Mouse (Mus musculus) liver, embryonic 13.5 days (tissue): ENCODE results near the gene Slc35c2. TPM values are rescaled to one million over a fixed set of nuclear protein-coding genes. Genes with fewer than 3 reads are reported as not detected.

Experiments used
- ATAC-seq: fragments of 200-750 bp; cut with Nextera tagmentation; 2 replicates; pipeline ENCODE4 v1.8.0; 2017; ENCODE audit warnings: low read depth, mild to moderate bottlenecking, moderate number of reproducible peaks, moderate library complexity
- DNase-seq: peaks from one replicate; pipeline ENCODE4 v3.0.0; 2022
- H3K27ac ChIP-seq: fragments of 300-500 bp; sonication (generic); 2 replicates; pipeline ENCODE4 v1.5.1; 2015; ENCODE audit warnings: moderate library complexity, mild to moderate bottlenecking, inconsistent platforms
- H3K27me3 ChIP-seq: fragments of 300-500 bp; sonication (generic); 2 replicates; pipeline ENCODE4 v1.6.1; 2015; ENCODE audit warnings: mild to moderate bottlenecking, inconsistent platforms
- H3K36me3 ChIP-seq: fragments of 300-500 bp; sonication (generic); 2 replicates; pipeline ENCODE4 v1.6.1; 2015; ENCODE audit warnings: mild to moderate bottlenecking, inconsistent platforms
- H3K4me1 ChIP-seq: fragments of 300-500 bp; sonication (generic); replicated peaks from 2 replicates; pipeline ENCODE4 v1.6.1; 2015; ENCODE audit warnings: inconsistent platforms
- H3K4me2 ChIP-seq: fragments of 300-500 bp; sonication (generic); 2 replicates; pipeline ENCODE4 v1.6.1; 2015; ENCODE audit warnings: inconsistent platforms, mild to moderate bottlenecking, moderate library complexity
- H3K4me3 ChIP-seq: fragments of 300-500 bp; sonication (generic); replicated peaks from 2 replicates; pipeline ENCODE4 v1.5.1; 2015; ENCODE audit warnings: mild to moderate bottlenecking, inconsistent platforms
- H3K9ac ChIP-seq: fragments of 300-500 bp; sonication (generic); 2 replicates; pipeline ENCODE4 v1.6.1; 2015; ENCODE audit warnings: mild to moderate bottlenecking, inconsistent platforms
- H3K9me3 ChIP-seq: fragments of 300-500 bp; sonication (generic); replicated peaks from 2 replicates; pipeline ENCODE4 v1.6.1; 2016; ENCODE audit warnings: inconsistent platforms
- WGBS: fragments of 180-500 bp; shearing (Covaris S2); methylation state at CpG from one replicate; pipeline ENCODE4 v1.1.7; 2015; ENCODE audit not compliant: insufficient replicate concordance; 5-methylcytosine and 5-hydroxymethylcytosine counted together
- polyA plus RNA-seq: library from polyadenylated mRNA; unstranded; fragments of >200 nt; fragmentation: Nextera tagmentation; extraction: Ambion mirVana; gene quantifications from 2 replicates; pipeline ENCODE4 v1.2.1, GENCODE M21; 2015

The Slc35c2 gene
- 40.2 and 40.3 TPM in 2 replicates for polyA plus RNA-seq

- Histone ChIP-seq H3K9ac (peak within 1 kb of the TSS; percentile 82), H3K9me3 (no peaks in the 10 kb centered on the region), H3K4me2 (peak within 1 kb of the TSS; percentile 97), H3K4me3 (peak within 1 kb of the TSS; percentile 83), H3K27ac (peak within 1 kb of the TSS; percentile 67), H3K36me3 (peaks cover 28% of the 10 kb centered on the region), H3K4me1 (peaks cover 46% of the 10 kb centered on the region), H3K27me3 (no peaks in the 10 kb centered on the region)
- ATAC-seq (peak; percentile 84), DNase-seq (peak; percentile 79)
- WGBS, result under 1% methylated on average over 49 of the region's 49 CpGs
These were observed at the start of gene Slc35c2 for GRCm38 (mm10) chr2:165287202-165287984. TSS of gene Slc35c2 (minus strand) at chr2:165287869.

GRCm38 (mm10) chr2:165337191-165337590 lies 49.5 kb upstream of the Slc35c2 start:
- Histone ChIP-seq H3K36me3 (no peaks in the 10 kb centered on the region), H3K4me3 (no peak overlapping the region), H3K4me2 (no peak overlapping the region), H3K27me3 (no peaks in the 10 kb centered on the region), H3K27ac (no peak overlapping the region), H3K9me3 (no peaks in the 10 kb centered on the region), H3K9ac (no peak overlapping the region), H3K4me1 (no peaks in the 10 kb centered on the region; the same call in 1 of the 2 replicates)
- no peak for ATAC-seq
- DNase-seq, result no peak
- WGBS, result 28% methylated on average over 3 of the region's 3 CpGs

GRCm38 (mm10) chr2:165332610-165333210 lies 45.0 kb upstream of the Slc35c2 start:
- H3K27me3 ChIP-seq, result no peaks in the 10 kb centered on the region
- no peaks in the 10 kb centered on the region for H3K9me3 ChIP-seq
- no peak for ATAC-seq
- H3K27ac ChIP-seq, result no peak overlapping the region
- no peak for DNase-seq
- H3K36me3 ChIP-seq, result no peaks in the 10 kb centered on the region
- no peak overlapping the region for H3K4me2 ChIP-seq
- WGBS, result 36% methylated on average over 14 of the region's 14 CpGs
- no peak overlapping the region for H3K9ac ChIP-seq
- peaks cover 23% of the 10 kb centered on the region for H3K4me1 ChIP-seq
- H3K4me3 ChIP-seq, result no peak overlapping the region

- WGBS, result 0% methylated on average over 3 of the region's 3 CpGs
- H3K4me1 ChIP-seq, result peaks cover 48% of the 10 kb centered on the region
- H3K9me3 ChIP-seq, result no peaks in the 10 kb centered on the region
- ATAC-seq (no peak), DNase-seq (no peak)
- H3K4me2 ChIP-seq, result no peak overlapping the region
- no peak overlapping the region for H3K4me3 ChIP-seq
- no peaks in the 10 kb centered on the region for H3K36me3 ChIP-seq
- H3K27me3 ChIP-seq, result no peaks in the 10 kb centered on the region
- H3K27ac ChIP-seq, result no peak overlapping the region
- H3K9ac ChIP-seq, result no peak overlapping the region
These were observed 42.0 kb upstream of the Slc35c2 start for GRCm38 (mm10) chr2:165329703-165330102.

GRCm38 (mm10) chr2:165328746-165329145 lies 41.1 kb upstream of the Slc35c2 start:
- Histone ChIP-seq H3K27ac (no peak overlapping the region), H3K4me1 (peaks cover 58% of the 10 kb centered on the region), H3K4me2 (no peak overlapping the region), H3K36me3 (no peaks in the 10 kb centered on the region), H3K9me3 (no peaks in the 10 kb centered on the region), H3K27me3 (no peaks in the 10 kb centered on the region), H3K9ac (no peak overlapping the region), H3K4me3 (no peak overlapping the region)
- DNase-seq, result no peak
- 45% methylated on average over 5 of the region's 5 CpGs for WGBS
- ATAC-seq, result no peak

- peak overlapping the region; percentile 92 for H3K4me3 ChIP-seq
- H3K4me2 ChIP-seq, result peak overlapping the region; percentile 95
- no peak for DNase-seq
- WGBS, result 41% methylated on average over 7 of the region's 7 CpGs
- no peak for ATAC-seq
- no peaks in the 10 kb centered on the region for H3K36me3 ChIP-seq
- H3K4me1 ChIP-seq, result peaks cover 67% of the 10 kb centered on the region
- H3K27ac ChIP-seq, result no peak overlapping the region
- H3K9me3 ChIP-seq, result no peaks in the 10 kb centered on the region
- no peak overlapping the region for H3K9ac ChIP-seq
- no peaks in the 10 kb centered on the region for H3K27me3 ChIP-seq
These were observed 39.7 kb upstream of the Slc35c2 start for GRCm38 (mm10) chr2:165327386-165327785.

GRCm38 (mm10) chr2:165326304-165327190 lies 38.9 kb upstream of the Slc35c2 start, which contains the start of gene Elmo2:
TSS of gene Elmo2 (minus strand) at chr2:165326479.
- H3K4me2 ChIP-seq, result peak within 1 kb of the TSS; percentile 95
- no peaks in the 10 kb centered on the region for H3K9me3 ChIP-seq
- H3K4me1 ChIP-seq, result peaks cover 75% of the 10 kb centered on the region
- DNase-seq (peak; percentile 96), ATAC-seq (peak; percentile 98)
- WGBS, result 1% methylated on average over 53 of the region's 55 CpGs
- H3K9ac ChIP-seq, result peak within 1 kb of the TSS; percentile 90
- peak within 1 kb of the TSS; percentile 92 for H3K4me3 ChIP-seq
- H3K36me3 ChIP-seq, result no peaks in the 10 kb centered on the region
- H3K27me3 ChIP-seq, result no peaks in the 10 kb centered on the region
- H3K27ac ChIP-seq, result no peak within 1 kb of the TSS

- Histone ChIP-seq H3K27me3 (no peaks in the 10 kb centered on the region), H3K4me3 (peak overlapping the region; percentile 92), H3K9me3 (no peaks in the 10 kb centered on the region), H3K4me2 (peak overlapping the region; percentile 95), H3K4me1 (peaks cover 83% of the 10 kb centered on the region), H3K9ac (peak overlapping the region; percentile 90), H3K36me3 (no peaks in the 10 kb centered on the region), H3K27ac (no peak overlapping the region)
- 4% methylated on average over 29 of the region's 30 CpGs for WGBS
- DNase-seq (no peak), ATAC-seq (peak; percentile 20)
These were observed 38.0 kb upstream of the Slc35c2 start for GRCm38 (mm10) chr2:165325521-165326303.

GRCm38 (mm10) chr2:165323928-165324327 lies 36.3 kb upstream of the Slc35c2 start:
- Histone ChIP-seq H3K4me2 (no peak overlapping the region; the same call in 1 of the 2 replicates), H3K4me1 (peaks cover 87% of the 10 kb centered on the region), H3K9me3 (no peaks in the 10 kb centered on the region), H3K36me3 (no peaks in the 10 kb centered on the region), H3K4me3 (no peak overlapping the region), H3K27me3 (no peaks in the 10 kb centered on the region), H3K27ac (no peak overlapping the region), H3K9ac (no peak overlapping the region)
- no peak for DNase-seq
- no peak for ATAC-seq
- 67% methylated on average over 5 of the region's 5 CpGs for WGBS

- Histone ChIP-seq H3K27ac (no peak overlapping the region), H3K27me3 (no peaks in the 10 kb centered on the region), H3K9me3 (no peaks in the 10 kb centered on the region), H3K9ac (no peak overlapping the region), H3K4me2 (no peak overlapping the region; the same call in 1 of the 2 replicates), H3K36me3 (no peaks in the 10 kb centered on the region), H3K4me3 (no peak overlapping the region), H3K4me1 (peaks cover 87% of the 10 kb centered on the region)
- DNase-seq (no peak), ATAC-seq (no peak)
- 62% methylated on average over 5 of the region's 5 CpGs for WGBS
These were observed 35.8 kb upstream of the Slc35c2 start for GRCm38 (mm10) chr2:165323484-165323883.
